Mouse (Mus musculus) neural tube, embryonic 12.5 days (tissue): ENCODE measurements around the gene Itgb5. TPM values are rescaled to one million over a fixed set of nuclear protein-coding genes. Genes with fewer than 3 reads are reported as not detected.

Experiments used
- ATAC-seq: fragments of 200-750 bp; cut with Nextera tagmentation; 2 replicates; pipeline ENCODE4 v1.8.0; 2017; ENCODE audit warnings: low read depth, mild to moderate bottlenecking, moderate TSS enrichment, moderate library complexity; ENCODE audit not compliant: low FRiP score
- H3K27ac ChIP-seq: fragments of 300-500 bp; sonication (generic); 2 replicates; pipeline ENCODE4 v1.5.1; 2016
- H3K27me3 ChIP-seq: fragments of 300-500 bp; sonication (generic); replicated peaks from 2 replicates; pipeline ENCODE4 v1.6.1; 2016; ENCODE audit warnings: mild to moderate bottlenecking
- H3K36me3 ChIP-seq: fragments of 300-500 bp; sonication (generic); 2 replicates; pipeline ENCODE4 v1.6.1; 2016; ENCODE audit warnings: mild to moderate bottlenecking
- H3K4me1 ChIP-seq: fragments of 300-500 bp; sonication (generic); 2 replicates; pipeline ENCODE4 v1.6.1; 2016
- H3K4me2 ChIP-seq: fragments of 300-500 bp; sonication (generic); replicated peaks from 2 replicates; pipeline ENCODE4 v1.6.1; 2016; ENCODE audit warnings: mild to moderate bottlenecking
- H3K4me3 ChIP-seq: fragments of 300-500 bp; sonication (generic); 2 replicates; pipeline ENCODE4 v1.5.1; 2016
- H3K9ac ChIP-seq: fragments of 300-500 bp; sonication (generic); 2 replicates; pipeline ENCODE4 v1.6.1; 2016; ENCODE audit warnings: mild to moderate bottlenecking
- H3K9me3 ChIP-seq: fragments of 300-500 bp; sonication (generic); 2 replicates; pipeline ENCODE4 v1.6.1; 2016; ENCODE audit warnings: mild to moderate bottlenecking
- WGBS: fragments of 180-500 bp; shearing (Covaris S2); methylation state at CpG from one replicate; pipeline ENCODE4 v1.1.7; 2016; 5-methylcytosine and 5-hydroxymethylcytosine counted together
- polyA plus RNA-seq: library from polyadenylated mRNA; unstranded; fragments of >200 nt; fragmentation: Nextera tagmentation; extraction: Ambion mirVana; gene quantifications from 2 replicates; pipeline ENCODE4 v1.2.1, GENCODE M21; 2016

The Itgb5 gene
- polyA plus RNA-seq, 1 experiment from 2014 or later: 31.2 TPM

GRCm38 (mm10) chr16:33836676-33837075 is 7.2 kb downstream of the Itgb5 start:
- no peak overlapping the region for H3K9ac ChIP-seq
- no peak overlapping the region for H3K4me2 ChIP-seq
- H3K9me3 ChIP-seq: no peaks in the 10 kb centered on the region
- H3K4me1 ChIP-seq: peaks cover 24% of the 10 kb centered on the region
- no peak overlapping the region for H3K27ac ChIP-seq
- H3K4me3 ChIP-seq: no peak overlapping the region
- 89% methylated on average over 3 of the region's 3 CpGs for WGBS
- H3K36me3 ChIP-seq: no peaks in the 10 kb centered on the region
- ATAC-seq: no peak
- H3K27me3 ChIP-seq: peaks cover 9% of the 10 kb centered on the region; the same call in 1 of the 2 replicates

- Histone ChIP-seq H3K4me3 (no peak overlapping the region), H3K4me2 (no peak overlapping the region), H3K27me3 (peaks cover 7% of the 10 kb centered on the region; the same call in 1 of the 2 replicates), H3K9me3 (no peaks in the 10 kb centered on the region), H3K36me3 (no peaks in the 10 kb centered on the region), H3K27ac (no peak overlapping the region), H3K9ac (no peak overlapping the region), H3K4me1 (peaks cover 24% of the 10 kb centered on the region)
- 78% methylated on average over 3 of the region's 3 CpGs for WGBS
- no peak for ATAC-seq
Observed at GRCm38 (mm10) chr16:33837191-33837590, 7.7 kb downstream of the Itgb5 start.

- ATAC-seq: no peak
- no peak overlapping the region for H3K27ac ChIP-seq
- H3K4me1 ChIP-seq: peaks cover 4% of the 10 kb centered on the region; the same call in 1 of the 2 replicates
- H3K27me3 ChIP-seq: no peaks in the 10 kb centered on the region
- H3K9ac ChIP-seq: no peak overlapping the region
- no peak overlapping the region for H3K4me3 ChIP-seq
- H3K9me3 ChIP-seq: no peaks in the 10 kb centered on the region
- 41% methylated on average over 6 of the region's 6 CpGs for WGBS
- no peaks in the 10 kb centered on the region for H3K36me3 ChIP-seq
- no peak overlapping the region for H3K4me2 ChIP-seq
Observed at GRCm38 (mm10) chr16:33840616-33841015, 11.2 kb downstream of the Itgb5 start.

GRCm38 (mm10) chr16:33842081-33842880 is 12.8 kb downstream of the Itgb5 start:
- Histone ChIP-seq H3K27ac (no peak overlapping the region), H3K4me2 (no peak overlapping the region), H3K9ac (no peak overlapping the region), H3K9me3 (no peaks in the 10 kb centered on the region), H3K27me3 (no peaks in the 10 kb centered on the region), H3K4me1 (peaks cover 4% of the 10 kb centered on the region; the same call in 1 of the 2 replicates), H3K4me3 (no peak overlapping the region), H3K36me3 (peaks cover 3% of the 10 kb centered on the region; the same call in 1 of the 2 replicates)
- no peak for ATAC-seq
- WGBS: 76% methylated on average over 12 of the region's 12 CpGs

- no peak overlapping the region for H3K4me3 ChIP-seq
- H3K9me3 ChIP-seq: no peaks in the 10 kb centered on the region
- no peak overlapping the region for H3K27ac ChIP-seq
- H3K27me3 ChIP-seq: no peaks in the 10 kb centered on the region
- WGBS: 57% methylated on average over 4 of the region's 4 CpGs
- H3K4me2 ChIP-seq: no peak overlapping the region
- no peak overlapping the region for H3K9ac ChIP-seq
- no peak for ATAC-seq
- H3K4me1 ChIP-seq: peaks cover 4% of the 10 kb centered on the region; the same call in 1 of the 2 replicates
- peaks cover 3% of the 10 kb centered on the region; the same call in 1 of the 2 replicates for H3K36me3 ChIP-seq
Observed at GRCm38 (mm10) chr16:33844150-33844611, 14.7 kb downstream of the Itgb5 start.

- Histone ChIP-seq H3K27me3 (no peaks in the 10 kb centered on the region), H3K9ac (no peak overlapping the region), H3K9me3 (no peaks in the 10 kb centered on the region), H3K36me3 (peaks cover 3% of the 10 kb centered on the region; the same call in 1 of the 2 replicates), H3K4me2 (no peak overlapping the region), H3K4me3 (no peak overlapping the region), H3K4me1 (peaks cover 4% of the 10 kb centered on the region; the same call in 1 of the 2 replicates), H3K27ac (no peak overlapping the region)
- ATAC-seq: no peak
- 85% methylated on average over 6 of the region's 6 CpGs for WGBS
Observed at GRCm38 (mm10) chr16:33844866-33845265, 15.4 kb downstream of the Itgb5 start.

GRCm38 (mm10) chr16:33853271-33853670 is 23.8 kb downstream of the Itgb5 start:
- no peaks in the 10 kb centered on the region for H3K27me3 ChIP-seq
- H3K4me2 ChIP-seq: no peak overlapping the region
- no peak overlapping the region for H3K9ac ChIP-seq
- H3K4me3 ChIP-seq: no peak overlapping the region
- no peaks in the 10 kb centered on the region for H3K9me3 ChIP-seq
- no peak overlapping the region for H3K27ac ChIP-seq
- no peaks in the 10 kb centered on the region for H3K36me3 ChIP-seq
- no peaks in the 10 kb centered on the region for H3K4me1 ChIP-seq
- no peak for ATAC-seq

GRCm38 (mm10) chr16:33858766-33859165 is 29.3 kb downstream of the Itgb5 start:
- no peaks in the 10 kb centered on the region for H3K36me3 ChIP-seq
- no peak overlapping the region for H3K4me3 ChIP-seq
- no peak overlapping the region for H3K4me2 ChIP-seq
- H3K9me3 ChIP-seq: no peaks in the 10 kb centered on the region
- H3K27ac ChIP-seq: no peak overlapping the region
- ATAC-seq: no peak
- 85% methylated on average over 2 of the region's 2 CpGs for WGBS
- H3K9ac ChIP-seq: no peak overlapping the region
- no peaks in the 10 kb centered on the region for H3K27me3 ChIP-seq
- H3K4me1 ChIP-seq: peaks cover 7% of the 10 kb centered on the region

GRCm38 (mm10) chr16:33859380-33859779 is 29.9 kb downstream of the Itgb5 start:
- Histone ChIP-seq H3K9me3 (no peaks in the 10 kb centered on the region), H3K4me1 (peaks cover 7% of the 10 kb centered on the region), H3K27ac (no peak overlapping the region), H3K4me3 (no peak overlapping the region), H3K9ac (no peak overlapping the region), H3K27me3 (no peaks in the 10 kb centered on the region), H3K4me2 (no peak overlapping the region), H3K36me3 (no peaks in the 10 kb centered on the region)
- WGBS: 77% methylated on average over 5 of the region's 5 CpGs
- ATAC-seq: no peak

- Histone ChIP-seq H3K36me3 (no peaks in the 10 kb centered on the region), H3K9ac (no peak overlapping the region), H3K4me1 (peaks cover 7% of the 10 kb centered on the region), H3K4me3 (no peak overlapping the region), H3K4me2 (peak overlapping the region; percentile 38), H3K27me3 (no peaks in the 10 kb centered on the region), H3K9me3 (no peaks in the 10 kb centered on the region), H3K27ac (no peak overlapping the region)
- 49% methylated on average over 14 of the region's 14 CpGs for WGBS
- ATAC-seq: peak; percentile 63; the same call in 1 of the 2 replicates
Observed at GRCm38 (mm10) chr16:33859988-33860700, 30.7 kb downstream of the Itgb5 start.

GRCm38 (mm10) chr16:33862406-33862805 is 32.9 kb downstream of the Itgb5 start:
- ATAC-seq: no peak
- Histone ChIP-seq H3K27me3 (no peaks in the 10 kb centered on the region), H3K4me1 (peaks cover 7% of the 10 kb centered on the region), H3K9me3 (no peaks in the 10 kb centered on the region), H3K4me2 (no peak overlapping the region), H3K9ac (no peak overlapping the region), H3K27ac (no peak overlapping the region), H3K4me3 (no peak overlapping the region), H3K36me3 (no peaks in the 10 kb centered on the region)
- 82% methylated on average over 4 of the region's 4 CpGs for WGBS

- ATAC-seq: no peak
- Histone ChIP-seq H3K4me3 (no peak overlapping the region), H3K4me1 (peaks cover 7% of the 10 kb centered on the region), H3K4me2 (no peak overlapping the region), H3K27me3 (no peaks in the 10 kb centered on the region), H3K9ac (no peak overlapping the region), H3K27ac (no peak overlapping the region), H3K36me3 (no peaks in the 10 kb centered on the region), H3K9me3 (no peaks in the 10 kb centered on the region)
- 83% methylated on average over 5 of the region's 5 CpGs for WGBS
Observed at GRCm38 (mm10) chr16:33863208-33863751, 33.8 kb downstream of the Itgb5 start.
